Mouse (Mus musculus) neural tube, embryonic 15.5 days (tissue): ENCODE measurements around the gene Nsl1. TPM values are rescaled to one million over a fixed set of nuclear protein-coding genes. Genes with fewer than 3 reads are reported as not detected.

ENCODE experiments used
- ATAC-seq: fragments of 200-750 bp; cut with Nextera tagmentation; 2 replicates; pipeline ENCODE4 v1.8.0; 2017; ENCODE audit warnings: mild to moderate bottlenecking, moderate TSS enrichment, moderate library complexity; ENCODE audit not compliant: low FRiP score
- H3K27ac ChIP-seq: fragments of 300-500 bp; sonication (generic); replicated peaks from 2 replicates; pipeline ENCODE4 v1.5.1; 2015; ENCODE audit warnings: mild to moderate bottlenecking, inconsistent platforms
- H3K27me3 ChIP-seq: fragments of 300-500 bp; sonication (generic); replicated peaks from 2 replicates; pipeline ENCODE4 v1.6.1; 2015; ENCODE audit warnings: inconsistent platforms
- H3K36me3 ChIP-seq: fragments of 300-500 bp; sonication (generic); 2 replicates; pipeline ENCODE4 v1.6.1; 2015; ENCODE audit warnings: inconsistent platforms
- H3K4me1 ChIP-seq: fragments of 300-500 bp; sonication (generic); 2 replicates; pipeline ENCODE4 v1.6.1; 2015; ENCODE audit warnings: inconsistent platforms
- H3K4me2 ChIP-seq: fragments of 300-500 bp; sonication (generic); 2 replicates; pipeline ENCODE4 v1.6.1; 2015; ENCODE audit warnings: inconsistent platforms, mild to moderate bottlenecking, moderate library complexity
- H3K4me3 ChIP-seq: fragments of 300-500 bp; sonication (generic); replicated peaks from 2 replicates; pipeline ENCODE4 v1.5.1; 2015; ENCODE audit warnings: mild to moderate bottlenecking, inconsistent platforms
- H3K9ac ChIP-seq: fragments of 300-500 bp; sonication (generic); replicated peaks from 2 replicates; pipeline ENCODE4 v1.6.1; 2015; ENCODE audit warnings: mild to moderate bottlenecking, inconsistent platforms
- H3K9me3 ChIP-seq: fragments of 300-500 bp; sonication (generic); replicated peaks from 2 replicates; pipeline ENCODE4 v1.6.1; 2016; ENCODE audit warnings: inconsistent platforms
- WGBS: fragments of 180-500 bp; shearing (Covaris S2); methylation state at CpG from one replicate; pipeline ENCODE4 v1.1.7; 2015; ENCODE audit warnings: mixed read lengths; 5-methylcytosine and 5-hydroxymethylcytosine counted together
- polyA plus RNA-seq: library from polyadenylated mRNA; unstranded; fragments of >200 nt; fragmentation: Nextera tagmentation; extraction: Ambion mirVana; gene quantifications from 2 replicates; pipeline ENCODE4 v1.2.1, GENCODE M21; 2015

The Nsl1 gene
- polyA plus RNA-seq, 1 experiment from 2014 or later: 4.6 TPM

- Histone ChIP-seq H3K9ac (no peak overlapping the region), H3K4me2 (no peak overlapping the region), H3K4me1 (no peaks in the 10 kb centered on the region), H3K4me3 (no peak overlapping the region), H3K27ac (no peak overlapping the region), H3K36me3 (no peaks in the 10 kb centered on the region), H3K9me3 (no peaks in the 10 kb centered on the region), H3K27me3 (no peaks in the 10 kb centered on the region)
- ATAC-seq: no peak
- 91% methylated on average over 8 of the region's 8 CpGs for WGBS
Observed at GRCm38 (mm10) chr1:191083230-191083629, 20.4 kb downstream of the Nsl1 start.

GRCm38 (mm10) chr1:191084951-191085559 is 22.2 kb downstream of the Nsl1 start:
- no peak overlapping the region for H3K4me2 ChIP-seq
- 73% methylated on average over 5 of the region's 5 CpGs for WGBS

GRCm38 (mm10) chr1:191085597-191085996 is 22.8 kb downstream of the Nsl1 start:
- no peaks in the 10 kb centered on the region for H3K36me3 ChIP-seq
- H3K4me1 ChIP-seq: no peaks in the 10 kb centered on the region
- no peaks in the 10 kb centered on the region for H3K9me3 ChIP-seq
- H3K27ac ChIP-seq: no peak overlapping the region
- no peak for ATAC-seq
- WGBS: 79% methylated on average over 12 of the region's 12 CpGs
- no peak overlapping the region for H3K9ac ChIP-seq
- no peaks in the 10 kb centered on the region for H3K27me3 ChIP-seq
- no peak overlapping the region for H3K4me2 ChIP-seq
- H3K4me3 ChIP-seq: no peak overlapping the region

More at GRCm38 (mm10) chr1:191084951-191085559, 22.2 kb downstream of the Nsl1 start:
- ATAC-seq: no peak
- Histone ChIP-seq H3K4me3 (no peak overlapping the region), H3K9ac (no peak overlapping the region), H3K36me3 (no peaks in the 10 kb centered on the region), H3K27me3 (no peaks in the 10 kb centered on the region), H3K27ac (no peak overlapping the region), H3K4me1 (no peaks in the 10 kb centered on the region), H3K9me3 (no peaks in the 10 kb centered on the region)

- no peaks in the 10 kb centered on the region for H3K36me3 ChIP-seq
- no peak overlapping the region for H3K4me3 ChIP-seq
- H3K9me3 ChIP-seq: no peaks in the 10 kb centered on the region
- no peak overlapping the region for H3K4me2 ChIP-seq
- WGBS: 91% methylated on average over 7 of the region's 7 CpGs
- H3K4me1 ChIP-seq: no peaks in the 10 kb centered on the region
- H3K27ac ChIP-seq: no peak overlapping the region
- no peak for ATAC-seq
- H3K9ac ChIP-seq: no peak overlapping the region
- no peaks in the 10 kb centered on the region for H3K27me3 ChIP-seq
Observed at GRCm38 (mm10) chr1:191086304-191086878, 23.6 kb downstream of the Nsl1 start.

- H3K4me3 ChIP-seq: no peak overlapping the region
- 78% methylated on average over 8 of the region's 8 CpGs for whole genome bisulfite sequencing
Observed at GRCm38 (mm10) chr1:191086960-191087359, 24.1 kb downstream of the Nsl1 start.

GRCm38 (mm10) chr1:191087955-191088354 is 25.1 kb downstream of the Nsl1 start:
- no peak overlapping the region for H3K4me2 ChIP-seq
- H3K4me3 ChIP-seq: no peak overlapping the region
- no peak for ATAC-seq
- H3K27ac ChIP-seq: no peak overlapping the region
- 88% methylated on average over 5 of the region's 5 CpGs for WGBS
- H3K9me3 ChIP-seq: no peaks in the 10 kb centered on the region
- H3K9ac ChIP-seq: no peak overlapping the region
- H3K4me1 ChIP-seq: no peaks in the 10 kb centered on the region
- H3K36me3 ChIP-seq: no peaks in the 10 kb centered on the region
- H3K27me3 ChIP-seq: no peaks in the 10 kb centered on the region

More at GRCm38 (mm10) chr1:191086960-191087359, 24.1 kb downstream of the Nsl1 start:
- Histone ChIP-seq H3K9me3 (no peaks in the 10 kb centered on the region), H3K4me2 (no peak overlapping the region), H3K9ac (no peak overlapping the region), H3K36me3 (no peaks in the 10 kb centered on the region), H3K4me1 (no peaks in the 10 kb centered on the region), H3K27ac (no peak overlapping the region), H3K27me3 (no peaks in the 10 kb centered on the region)
- ATAC-seq: no peak

- no peak overlapping the region for H3K4me3 ChIP-seq
- no peak for ATAC-seq
- H3K27ac ChIP-seq: no peak overlapping the region
- H3K9ac ChIP-seq: no peak overlapping the region
- no peaks in the 10 kb centered on the region for H3K27me3 ChIP-seq
- H3K4me2 ChIP-seq: no peak overlapping the region
- H3K4me1 ChIP-seq: no peaks in the 10 kb centered on the region
- WGBS: 84% methylated on average over 6 of the region's 6 CpGs
- H3K36me3 ChIP-seq: no peaks in the 10 kb centered on the region
- H3K9me3 ChIP-seq: no peaks in the 10 kb centered on the region
Observed at GRCm38 (mm10) chr1:191089355-191089754, 26.5 kb downstream of the Nsl1 start.

- no peak overlapping the region for H3K4me3 ChIP-seq
- no peak for ATAC-seq
- H3K9me3 ChIP-seq: no peaks in the 10 kb centered on the region
- no peaks in the 10 kb centered on the region for H3K4me1 ChIP-seq
- H3K27me3 ChIP-seq: peaks cover 9% of the 10 kb centered on the region; the same call in 1 of the 2 replicates
- H3K4me2 ChIP-seq: no peak overlapping the region
- no peak overlapping the region for H3K9ac ChIP-seq
- no peaks in the 10 kb centered on the region for H3K36me3 ChIP-seq
- 85% methylated on average over 8 of the region's 8 CpGs for WGBS
- no peak overlapping the region for H3K27ac ChIP-seq
Observed at GRCm38 (mm10) chr1:191092050-191092449, 29.2 kb downstream of the Nsl1 start.

GRCm38 (mm10) chr1:191093578-191093977 is 30.8 kb downstream of the Nsl1 start:
- Histone ChIP-seq H3K4me2 (no peak overlapping the region), H3K36me3 (no peaks in the 10 kb centered on the region), H3K27me3 (peaks cover 15% of the 10 kb centered on the region), H3K4me1 (peaks cover 13% of the 10 kb centered on the region), H3K4me3 (no peak overlapping the region), H3K9ac (no peak overlapping the region), H3K9me3 (no peaks in the 10 kb centered on the region), H3K27ac (no peak overlapping the region)
- ATAC-seq: no peak
- 81% methylated on average over 5 of the region's 5 CpGs for WGBS

GRCm38 (mm10) chr1:191095019-191095418 is 32.2 kb downstream of the Nsl1 start:
- no peak overlapping the region for H3K4me3 ChIP-seq
- no peak overlapping the region for H3K9ac ChIP-seq
- peaks cover 17% of the 10 kb centered on the region for H3K4me1 ChIP-seq
- H3K4me2 ChIP-seq: no peak overlapping the region
- H3K36me3 ChIP-seq: no peaks in the 10 kb centered on the region
- H3K27me3 ChIP-seq: peaks cover 30% of the 10 kb centered on the region
- WGBS: 76% methylated on average over 9 of the region's 9 CpGs
- ATAC-seq: no peak
- no peak overlapping the region for H3K27ac ChIP-seq
- no peaks in the 10 kb centered on the region for H3K9me3 ChIP-seq

- peak; percentile 39; the same call in 1 of the 2 replicates for ATAC-seq
- 56% methylated on average over 14 of the region's 14 CpGs for WGBS
- H3K9ac ChIP-seq: peak overlapping the region; percentile 51
Observed at GRCm38 (mm10) chr1:191096871-191097681, 34.3 kb downstream of the Nsl1 start.

More at GRCm38 (mm10) chr1:191096871-191097681, 34.3 kb downstream of the Nsl1 start:
- Histone ChIP-seq H3K27me3 (peaks cover 36% of the 10 kb centered on the region), H3K9me3 (no peaks in the 10 kb centered on the region), H3K36me3 (no peaks in the 10 kb centered on the region), H3K27ac (no peak overlapping the region), H3K4me1 (peaks cover 17% of the 10 kb centered on the region), H3K4me3 (peak overlapping the region; percentile 63), H3K4me2 (peak overlapping the region; percentile 99)
